Mouse (Mus musculus) brain, adult 2 months (tissue): ENCODE data around the gene BC030499.
A peak's percentile ranks its signal among the peaks of the same experiment; 100 is the strongest.
"Not testable (repeated sequence)": the region's sequence is repeated elsewhere in the genome, so short reads cannot be mapped to it uniquely, and the experiment has no call there.

Experiments
- DNase-seq: peaks from one replicate; pipeline ENCODE4 v3.0.0; 2011; ENCODE audit warnings: low read depth, low spot score

Gene BC030499

GRCm38 (mm10) chr11:78290654-78291053 lies at the start of gene BC030499:
TSS of gene BC030499 (plus strand) at chr11:78290841.
- peak; percentile 81 for DNase-seq

GRCm38 (mm10) chr11:78245261-78245626 lies 45.4 kb upstream of the BC030499 start:
- DNase-seq: no peak

GRCm38 (mm10) chr11:78245627-78246317 lies 44.9 kb upstream of the BC030499 start, which contains the start of the genes Sdf2 and Supt6:
TSS of gene Sdf2 (plus strand) at chr11:78245746.
TSS of gene Supt6 (minus strand) at chr11:78245987.
- DNase-seq: peak; percentile 95

GRCm38 (mm10) chr11:78246318-78247011 lies 44.2 kb upstream of the BC030499 start:
- DNase-seq: no peak

- DNase-seq: no peak
These were observed 43.7 kb upstream of the BC030499 start for GRCm38 (mm10) chr11:78247012-78247348.

- no peak for DNase-seq
These were observed 42.9 kb upstream of the BC030499 start for GRCm38 (mm10) chr11:78247727-78248140.

GRCm38 (mm10) chr11:78256618-78257017 lies 34.0 kb upstream of the BC030499 start:
- no peak for DNase-seq

GRCm38 (mm10) chr11:78260489-78261258 lies 30.0 kb upstream of the BC030499 start:
- DNase-seq: no peak

- peak; percentile 98 for DNase-seq
These were observed 29.0 kb upstream of the BC030499 start, which contains the start of gene 2610507B11Rik for GRCm38 (mm10) chr11:78261380-78262352. TSS of gene 2610507B11Rik (plus strand) at chr11:78261752.

GRCm38 (mm10) chr11:78262550-78262949 lies 28.1 kb upstream of the BC030499 start:
- DNase-seq: peak; percentile 86

GRCm38 (mm10) chr11:78265571-78265970 lies 25.1 kb upstream of the BC030499 start:
- no peak for DNase-seq

- DNase-seq: peak; percentile 85
These were observed 18.7 kb upstream of the BC030499 start for GRCm38 (mm10) chr11:78271986-78272385.

GRCm38 (mm10) chr11:78275596-78275995 lies 15.0 kb upstream of the BC030499 start:
- no peak for DNase-seq

- DNase-seq: not testable (repeated sequence)
These were observed 14.5 kb upstream of the BC030499 start for GRCm38 (mm10) chr11:78276169-78276568.

- no peak for DNase-seq
These were observed 11.8 kb upstream of the BC030499 start for GRCm38 (mm10) chr11:78278853-78279252.

- peak; percentile 50 for DNase-seq
These were observed 11.1 kb upstream of the BC030499 start for GRCm38 (mm10) chr11:78279586-78279985.

- no peak for DNase-seq
These were observed 1.4 kb upstream of the BC030499 start for GRCm38 (mm10) chr11:78289146-78289763.

GRCm38 (mm10) chr11:78294585-78294984 lies 3.9 kb downstream of the BC030499 start:
- no peak for DNase-seq

- no peak for DNase-seq
These were observed 10.3 kb downstream of the BC030499 start for GRCm38 (mm10) chr11:78300917-78301316.

- peak; percentile 94 for DNase-seq
These were observed 10.9 kb downstream of the BC030499 start, which contains the start of gene Spag5 for GRCm38 (mm10) chr11:78301357-78302084. TSS of gene Spag5 (plus strand) at chr11:78301529.
